Mouse (Mus musculus) thymus, postnatal 25 days (tissue): ENCODE results near the gene Pappa.

Experiments used
- DNase-seq: peaks from one replicate; pipeline ENCODE4 v3.0.0; 2022

Gene Pappa

DNA sequence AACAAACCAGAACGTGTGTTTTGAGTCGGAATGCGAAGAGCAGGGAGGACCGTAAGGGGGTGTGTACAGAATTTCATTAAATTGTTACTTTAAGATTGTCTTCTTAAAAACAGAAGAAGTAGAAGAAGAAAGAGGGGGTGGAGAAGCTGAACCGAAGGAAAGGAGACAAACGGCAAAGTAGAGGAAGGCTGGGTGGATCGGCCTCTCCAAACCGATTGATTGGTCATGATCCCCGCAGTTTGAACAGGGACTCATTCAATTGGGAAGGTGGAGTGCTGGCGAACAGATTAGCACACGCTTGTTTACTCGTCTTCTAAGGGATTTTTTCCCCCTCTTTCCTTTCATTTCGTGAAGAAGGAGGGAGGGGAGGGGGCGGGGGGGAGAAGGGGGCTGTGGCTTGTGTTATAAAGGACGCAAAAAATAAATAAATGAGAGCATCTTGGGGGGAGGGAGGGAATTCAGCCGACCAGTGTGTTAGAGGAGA, at the start of gene Pappa:
TSS of gene Pappa (plus strand) at position 434 of the 484 bp plus-strand sequence.
- no peak for DNase-seq

DNA sequence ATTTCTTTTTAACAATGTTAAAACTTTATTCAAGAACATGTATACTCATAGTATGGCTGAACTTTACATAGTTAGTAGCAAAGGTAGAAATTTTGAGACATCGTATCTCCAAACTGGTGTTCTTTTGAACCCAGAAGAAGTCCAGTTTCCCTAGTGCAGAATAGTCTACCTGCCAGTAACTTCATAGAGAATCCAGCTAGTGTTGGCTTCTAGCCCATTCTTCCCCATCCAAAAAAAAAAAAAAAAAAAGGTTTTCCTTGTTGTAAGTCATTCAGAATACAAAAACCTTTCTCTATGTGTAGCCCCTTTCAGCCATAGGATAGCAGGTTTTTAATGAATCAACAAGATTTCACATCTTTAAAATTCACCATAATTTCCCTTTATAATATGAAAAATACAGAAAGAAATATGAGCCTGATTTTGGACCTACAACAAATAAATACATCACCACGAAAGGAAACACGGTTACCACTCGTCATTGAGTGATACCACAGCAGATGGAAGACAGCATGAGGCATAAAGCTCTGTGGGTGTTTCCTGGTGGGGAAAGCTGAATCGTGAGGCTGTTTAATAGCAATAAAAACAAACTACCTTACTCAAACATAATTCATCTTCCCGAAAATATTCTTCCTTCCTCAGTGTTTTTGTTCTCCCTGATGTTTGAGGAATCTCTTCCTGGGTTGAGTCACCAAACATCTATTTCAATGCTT, 45.9 kb upstream of the Pappa start:
- DNase-seq, result no peak

- no peak for DNase-seq
These were observed 37.1 kb upstream of the Pappa start for GRCm38 (mm10) chr4:65086864-65087263.

DNA sequence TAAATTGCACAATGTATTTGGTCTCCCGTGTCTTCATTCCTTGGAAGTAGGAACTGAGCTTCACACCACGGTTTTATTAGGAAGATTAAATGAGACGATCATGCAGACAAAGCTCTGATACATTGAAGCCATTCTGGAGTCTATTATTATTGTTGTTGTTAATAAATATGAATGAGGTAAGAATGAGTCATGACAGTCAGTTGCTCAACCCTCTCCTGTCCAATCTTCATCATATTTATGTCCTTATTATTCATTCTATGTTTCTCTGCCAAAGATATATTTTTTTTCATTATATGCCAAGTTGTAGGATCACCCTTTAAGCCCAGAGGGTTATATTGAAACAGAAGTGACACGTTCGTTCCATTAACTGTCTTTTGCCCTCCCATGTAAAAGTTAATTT, 36.4 kb upstream of the Pappa start:
- DNase-seq, result no peak

- no peak for DNase-seq
These were observed 31.8 kb upstream of the Pappa start for GRCm38 (mm10) chr4:65092191-65092590.

GRCm38 (mm10) chr4:65120329-65120728, 3.6 kb upstream of the Pappa start:
- no peak for DNase-seq

GRCm38 (mm10) chr4:65122841-65123240, 1.1 kb upstream of the Pappa start:
- DNase-seq, result no peak

GRCm38 (mm10) chr4:65124369-65125151, 586 bp downstream of the Pappa start:
- no peak for DNase-seq

GRCm38 (mm10) chr4:65125341-65126332, 1.7 kb downstream of the Pappa start:
- no peak for DNase-seq

GRCm38 (mm10) chr4:65126451-65127290, 2.7 kb downstream of the Pappa start:
- no peak for DNase-seq

DNA sequence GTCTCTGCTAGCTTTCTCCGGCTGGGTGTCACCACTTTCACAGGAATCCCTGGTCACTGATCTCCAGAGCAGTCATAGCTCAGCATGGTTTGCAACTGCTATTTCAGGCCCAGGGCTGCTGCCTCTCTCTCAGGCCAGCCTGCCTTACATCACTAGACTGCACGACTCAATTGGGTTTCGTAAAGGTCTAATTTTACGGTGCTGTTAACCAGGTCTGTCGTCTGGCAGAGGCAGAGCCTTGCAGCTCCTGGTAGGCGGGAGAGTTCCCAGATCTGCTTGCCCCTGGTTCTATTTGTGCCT, 3.3 kb downstream of the Pappa start:
- DNase-seq, result no peak

GRCm38 (mm10) chr4:65132657-65133056, 8.7 kb downstream of the Pappa start:
- no peak for DNase-seq

DNA sequence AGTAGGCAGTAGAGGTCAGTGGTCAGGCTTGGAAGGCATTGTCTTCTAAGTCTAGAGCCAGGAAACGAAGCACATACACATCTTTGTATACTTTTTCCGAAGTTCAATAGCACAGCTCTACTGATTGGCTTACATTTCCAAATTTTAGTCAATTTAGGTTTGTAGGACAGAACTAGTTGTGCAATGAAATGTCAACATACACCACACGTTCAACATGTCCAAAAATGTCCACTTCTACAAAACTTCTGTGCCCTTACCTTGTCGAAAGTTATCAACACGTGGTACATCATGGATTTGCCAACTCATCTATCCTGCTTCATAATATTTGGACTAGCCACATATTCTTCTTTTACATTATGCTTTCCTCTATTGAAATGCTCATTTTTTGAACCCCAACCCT, 10.4 kb downstream of the Pappa start:
- no peak for DNase-seq

DNA sequence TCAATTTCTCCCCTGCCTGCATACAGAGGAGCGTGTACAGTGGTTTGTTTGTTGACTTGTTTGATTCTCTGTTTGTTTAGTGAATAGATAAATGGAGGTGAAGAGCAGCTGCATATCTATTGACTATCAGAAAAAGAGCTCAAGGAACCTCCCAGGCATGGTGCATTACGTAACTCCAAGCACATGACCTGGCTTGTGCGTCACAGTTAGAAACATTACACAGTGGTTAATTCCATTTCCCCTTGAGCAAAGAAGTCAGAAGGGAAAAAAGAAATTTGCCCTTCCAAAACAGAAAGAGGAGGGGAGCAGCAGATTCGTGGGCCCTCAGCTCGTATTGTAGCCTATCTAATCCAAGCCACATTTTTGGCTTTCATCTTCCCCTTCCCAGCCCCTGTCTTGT, 11.1 kb downstream of the Pappa start:
- DNase-seq, result no peak

- no peak for DNase-seq
These were observed 12.6 kb downstream of the Pappa start for GRCm38 (mm10) chr4:65136541-65136940.

DNA sequence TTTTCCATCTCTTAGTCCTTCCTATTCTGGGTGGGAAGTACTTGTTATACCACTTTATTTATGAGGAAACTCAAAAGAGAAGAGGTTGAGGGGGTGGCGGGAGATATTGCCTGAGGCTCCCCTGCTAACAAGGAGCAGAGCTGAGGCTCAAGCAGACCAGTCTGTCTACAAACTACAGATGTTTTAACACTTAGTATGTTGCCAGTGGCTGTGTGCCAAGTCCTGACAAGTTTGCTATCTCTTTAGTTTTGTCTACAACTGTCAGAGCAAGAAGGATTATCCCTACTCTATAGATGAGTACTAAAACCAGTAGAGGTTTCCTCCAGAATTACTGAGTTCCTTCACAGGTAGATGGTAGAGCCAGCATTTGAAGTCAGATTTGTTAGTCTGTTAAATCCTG, 23.0 kb downstream of the Pappa start:
- DNase-seq, result no peak

GRCm38 (mm10) chr4:65153601-65154000, 29.6 kb downstream of the Pappa start:
- no peak for DNase-seq

- DNase-seq, result no peak
These were observed 32.3 kb downstream of the Pappa start for GRCm38 (mm10) chr4:65156231-65156630.

GRCm38 (mm10) chr4:65158651-65159050, 34.7 kb downstream of the Pappa start:
- DNase-seq, result no peak

DNA sequence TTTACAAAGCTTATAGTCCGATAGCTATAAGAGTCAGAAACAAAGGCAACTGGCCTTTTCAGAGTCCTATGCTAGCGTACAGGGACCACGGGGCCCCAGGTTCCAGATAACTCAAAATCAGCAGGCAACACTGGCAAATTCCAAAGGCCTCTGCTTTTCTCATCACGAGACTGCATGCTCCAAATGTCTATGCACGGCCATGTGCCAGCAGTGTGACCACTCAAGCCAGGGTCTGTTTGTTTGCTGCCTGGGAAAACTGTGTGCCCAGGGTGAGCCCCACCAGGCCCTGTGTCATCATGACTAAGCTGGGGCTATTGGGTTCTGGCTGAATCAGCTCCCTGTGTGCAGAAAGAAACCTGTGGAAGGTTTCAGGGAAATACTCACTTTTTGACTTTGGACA, 35.5 kb downstream of the Pappa start:
- DNase-seq, result no peak

- no peak for DNase-seq
These were observed 39.7 kb downstream of the Pappa start for GRCm38 (mm10) chr4:65163698-65164097.

GRCm38 (mm10) chr4:65166288-65166835, 42.4 kb downstream of the Pappa start:
- DNase-seq, result no peak
